Mouse (Mus musculus): ENCODE data around the gene Ms4a12. TPM values are rescaled to one million over a fixed set of nuclear protein-coding genes. Genes with fewer than 3 reads are reported as not detected.
"Not testable (repeated sequence)": the region's sequence is repeated elsewhere in the genome, so short reads cannot be mapped to it uniquely, and the experiment has no call there.

The Ms4a12 gene
- polyA plus RNA-seq (2015; fragmentation: Nextera tagmentation; extraction: Ambion mirVana), result not detected in 2 replicates

- Histone ChIP-seq H3K4me2 (replicated peaks) (no peak within 1 kb of the TSS), H3K4me1 (no peaks in the 10 kb centered on the region), H3K4me3 (no peak within 1 kb of the TSS), H3K9me3 (no peaks in the 10 kb centered on the region), H3K27me3 (no peaks in the 10 kb centered on the region), H3K9ac (replicated peaks) (no peak within 1 kb of the TSS), H3K27ac (replicated peaks) (no peak within 1 kb of the TSS), H3K36me3 (no peaks in the 10 kb centered on the region)
- WGBS, result 82% methylated on average over 5 of the region's 5 CpGs
- ATAC-seq (replicated peaks), result no peak
Observed at GRCm38 (mm10) chr19:11232348-11232747, at the start of gene Ms4a12. Gene Ms4a12 (minus strand): TSS chr19:11232448.

DNA sequence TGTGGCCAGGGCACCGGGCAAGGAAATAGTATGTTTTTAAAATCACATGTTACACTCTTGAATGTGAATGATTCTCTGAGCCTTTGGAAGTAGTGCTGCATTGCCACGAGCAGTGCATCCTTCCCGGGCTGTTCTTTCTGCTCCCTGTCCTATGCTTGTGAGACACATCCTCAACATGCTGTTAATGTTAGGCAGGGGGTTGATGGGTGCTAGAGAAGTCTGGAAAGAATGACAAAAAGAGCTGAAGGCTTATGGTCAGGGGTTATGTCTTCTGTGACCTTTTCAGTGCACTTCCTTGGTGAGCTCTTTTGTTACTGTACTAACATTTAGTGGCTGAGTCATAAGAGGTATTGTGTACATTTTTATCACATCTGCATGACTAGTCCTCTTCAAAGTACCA, 48.0 kb upstream of the Ms4a12 start:
- no peak overlapping the region for H3K4me3 ChIP-seq
- no peaks in the 10 kb centered on the region for H3K27me3 ChIP-seq
- no peaks in the 10 kb centered on the region for H3K36me3 ChIP-seq
- H3K4me1 ChIP-seq, result no peaks in the 10 kb centered on the region
- no peak overlapping the region for H3K27ac ChIP-seq (replicated peaks)
- no peak for ATAC-seq (replicated peaks)
- 91% methylated on average over 3 of the region's 3 CpGs for WGBS
- no peak overlapping the region for H3K4me2 ChIP-seq (replicated peaks)
- H3K9me3 ChIP-seq, result no peaks in the 10 kb centered on the region
- H3K9ac ChIP-seq (replicated peaks), result no peak overlapping the region

DNA sequence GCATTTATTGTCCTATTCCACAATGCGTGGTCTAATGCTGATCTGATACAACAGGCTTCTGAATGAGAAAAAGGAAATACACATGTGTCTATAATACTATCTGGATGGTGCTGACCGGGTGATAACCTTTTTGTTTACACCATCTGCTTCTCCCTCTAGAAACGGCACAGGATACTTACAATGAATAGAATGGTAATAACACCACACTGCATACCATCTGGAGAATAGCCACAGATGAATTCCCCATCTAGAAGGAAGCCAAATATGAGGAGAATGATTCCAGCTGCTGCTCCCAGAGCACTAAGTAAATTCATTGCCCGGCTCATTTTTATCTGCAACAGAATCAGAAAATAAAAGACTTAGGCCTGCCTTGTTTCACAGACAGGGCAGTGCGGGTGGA, 44.2 kb upstream of the Ms4a12 start:
- Histone ChIP-seq H3K27ac (replicated peaks) (no peak overlapping the region), H3K4me3 (no peak overlapping the region), H3K9ac (replicated peaks) (no peak overlapping the region), H3K4me2 (replicated peaks) (no peak overlapping the region), H3K4me1 (no peaks in the 10 kb centered on the region), H3K27me3 (no peaks in the 10 kb centered on the region), H3K36me3 (no peaks in the 10 kb centered on the region), H3K9me3 (no peaks in the 10 kb centered on the region)
- ATAC-seq (replicated peaks), result no peak
- WGBS, result 64% methylated on average over 5 of the region's 5 CpGs

GRCm38 (mm10) chr19:11266956-11267355, 34.7 kb upstream of the Ms4a12 start:
- no peak overlapping the region for H3K27ac ChIP-seq (replicated peaks)
- no peak overlapping the region for H3K4me2 ChIP-seq (replicated peaks)
- ATAC-seq (replicated peaks), result no peak
- no peak overlapping the region for H3K9ac ChIP-seq (replicated peaks)
- H3K36me3 ChIP-seq, result no peaks in the 10 kb centered on the region
- 81% methylated on average over 4 of the region's 4 CpGs for WGBS
- no peaks in the 10 kb centered on the region for H3K4me1 ChIP-seq
- H3K27me3 ChIP-seq, result no peaks in the 10 kb centered on the region
- H3K9me3 ChIP-seq, result no peaks in the 10 kb centered on the region
- no peak overlapping the region for H3K4me3 ChIP-seq

- Histone ChIP-seq H3K9me3 (no peaks in the 10 kb centered on the region), H3K27ac (replicated peaks) (no peak within 1 kb of the TSS), H3K4me2 (replicated peaks) (no peak within 1 kb of the TSS), H3K4me3 (no peak within 1 kb of the TSS), H3K36me3 (no peaks in the 10 kb centered on the region), H3K9ac (replicated peaks) (no peak within 1 kb of the TSS), H3K4me1 (no peaks in the 10 kb centered on the region), H3K27me3 (no peaks in the 10 kb centered on the region)
- 88% methylated on average over 8 of the region's 8 CpGs for WGBS
- no peak for ATAC-seq (replicated peaks)
Observed at GRCm38 (mm10) chr19:11266052-11266845, 34.0 kb upstream of the Ms4a12 start, which contains the start of gene Ms4a1. Gene Ms4a1 (minus strand): TSS chr19:11266241.

DNA sequence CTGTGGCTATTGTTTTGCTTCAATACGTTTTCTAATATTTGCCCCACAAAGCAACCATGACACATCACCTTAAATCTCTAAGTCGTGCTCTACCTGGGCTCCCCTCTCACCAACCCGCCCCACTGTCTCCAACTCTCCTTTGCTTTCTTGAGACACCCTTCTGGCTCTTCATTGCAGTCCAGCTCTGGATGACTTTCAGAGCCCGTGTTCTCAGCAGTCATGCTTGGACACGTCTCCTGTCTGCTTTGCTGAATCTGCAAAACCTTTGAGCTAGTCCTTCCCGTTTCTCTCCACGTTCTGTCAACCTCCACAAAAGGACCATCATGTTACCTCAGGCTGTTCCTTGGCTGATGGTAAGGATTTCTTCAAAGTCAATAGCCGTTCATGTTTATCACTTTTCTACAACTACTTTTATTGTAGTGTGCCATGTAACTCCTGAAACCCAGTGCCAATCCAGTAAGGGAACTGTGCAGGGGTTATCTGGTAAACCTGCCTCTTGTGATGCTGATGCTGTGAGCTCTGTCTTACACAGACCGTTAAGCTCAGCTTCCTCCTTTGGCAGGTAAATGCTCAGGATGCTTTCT, 32.4 kb upstream of the Ms4a12 start:
- Histone ChIP-seq H3K4me3 (no peak overlapping the region), H3K9me3 (no peaks in the 10 kb centered on the region), H3K27me3 (no peaks in the 10 kb centered on the region), H3K36me3 (no peaks in the 10 kb centered on the region), H3K27ac (replicated peaks) (no peak overlapping the region), H3K4me1 (no peaks in the 10 kb centered on the region), H3K9ac (replicated peaks) (no peak overlapping the region), H3K4me2 (replicated peaks) (no peak overlapping the region)
- no peak for ATAC-seq (replicated peaks)
- WGBS, result 86% methylated on average over 9 of the region's 9 CpGs

- WGBS, result 91% methylated on average over 3 of the region's 3 CpGs
- no peaks in the 10 kb centered on the region for H3K27me3 ChIP-seq
- no peak overlapping the region for H3K4me3 ChIP-seq
- no peaks in the 10 kb centered on the region for H3K4me1 ChIP-seq
- no peak for ATAC-seq (replicated peaks)
- H3K9me3 ChIP-seq, result no peaks in the 10 kb centered on the region
- H3K36me3 ChIP-seq, result no peaks in the 10 kb centered on the region
- no peak overlapping the region for H3K9ac ChIP-seq (replicated peaks)
- no peak overlapping the region for H3K4me2 ChIP-seq (replicated peaks)
- H3K27ac ChIP-seq (replicated peaks), result no peak overlapping the region
Observed at GRCm38 (mm10) chr19:11263549-11263948, 31.3 kb upstream of the Ms4a12 start.

DNA sequence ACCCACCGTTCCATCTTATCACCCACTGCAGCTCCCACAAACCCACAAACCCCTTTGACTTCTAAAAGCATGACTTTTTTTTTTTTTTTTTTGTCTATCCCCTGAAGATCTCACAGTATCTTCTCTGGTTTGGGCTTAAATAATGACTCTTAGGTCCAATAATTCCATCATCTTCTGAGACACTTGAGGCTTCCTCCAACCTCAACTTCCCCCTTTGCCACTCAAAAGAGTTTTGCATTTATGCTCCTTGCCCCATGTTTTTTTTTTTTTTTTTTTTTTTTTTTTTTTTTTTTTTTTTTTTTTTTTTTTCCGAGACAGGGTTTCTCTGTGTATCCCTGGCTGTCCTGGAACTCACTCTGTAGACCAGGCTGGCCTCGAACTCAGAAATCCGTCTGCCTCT, 30.7 kb upstream of the Ms4a12 start:
- ATAC-seq (replicated peaks); H3K27me3 ChIP-seq; H3K9ac ChIP-seq (replicated peaks); H3K4me2 ChIP-seq (replicated peaks); H3K9me3 ChIP-seq; H3K4me3 ChIP-seq; H3K27ac ChIP-seq (replicated peaks); H3K36me3 ChIP-seq; H3K4me1 ChIP-seq: not testable (repeated sequence)
- 82% methylated on average over 4 of the region's 4 CpGs for WGBS

DNA sequence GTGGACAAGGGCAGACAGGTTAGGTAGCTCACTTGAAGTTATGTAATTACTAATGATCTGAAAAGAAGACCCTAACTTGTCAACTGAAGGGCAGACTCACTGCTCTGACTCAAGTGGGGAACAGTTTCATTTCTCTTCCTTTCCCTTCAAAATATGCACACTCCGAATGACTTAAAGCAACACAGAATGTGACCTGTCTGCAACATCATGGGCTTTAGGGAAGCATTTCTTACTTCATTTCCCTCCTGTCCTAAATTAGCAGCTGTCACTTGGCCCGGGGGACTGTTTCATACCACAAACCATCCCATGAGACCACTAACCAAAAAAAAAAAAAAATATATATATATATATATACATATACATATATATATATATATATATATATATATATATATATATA, 29.3 kb upstream of the Ms4a12 start:
- no peaks in the 10 kb centered on the region for H3K9me3 ChIP-seq
- ATAC-seq (replicated peaks), result no peak
- no peaks in the 10 kb centered on the region for H3K36me3 ChIP-seq
- H3K4me1 ChIP-seq, result no peaks in the 10 kb centered on the region
- H3K9ac ChIP-seq (replicated peaks), result no peak overlapping the region
- no peak overlapping the region for H3K4me3 ChIP-seq
- 96% methylated on average over 2 of the region's 2 CpGs for WGBS
- H3K4me2 ChIP-seq (replicated peaks), result no peak overlapping the region
- no peaks in the 10 kb centered on the region for H3K27me3 ChIP-seq
- no peak overlapping the region for H3K27ac ChIP-seq (replicated peaks)

DNA sequence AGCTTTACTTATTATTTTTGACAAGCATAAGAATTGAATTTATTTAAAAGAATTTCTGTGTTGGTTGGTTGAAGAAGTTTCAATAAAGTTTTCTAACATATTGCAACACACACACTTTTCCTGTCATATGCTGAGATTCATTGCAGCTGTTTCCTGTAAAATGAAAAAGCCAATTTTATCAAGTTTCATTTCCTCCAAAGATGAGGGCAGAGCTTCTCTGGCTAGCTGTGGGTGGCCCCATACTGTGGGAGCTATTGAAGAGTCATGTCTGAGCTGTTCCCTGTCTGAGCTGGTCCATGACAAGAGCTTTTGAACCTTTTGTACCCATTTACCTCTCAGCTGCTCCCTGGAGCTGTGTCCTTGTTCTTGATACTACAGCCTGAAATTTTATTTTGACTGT, 12.0 kb upstream of the Ms4a12 start:
- Histone ChIP-seq H3K36me3 (no peaks in the 10 kb centered on the region), H3K4me3 (no peak overlapping the region), H3K9ac (replicated peaks) (no peak overlapping the region), H3K27me3 (no peaks in the 10 kb centered on the region), H3K9me3 (no peaks in the 10 kb centered on the region), H3K4me1 (no peaks in the 10 kb centered on the region), H3K27ac (replicated peaks) (no peak overlapping the region), H3K4me2 (replicated peaks) (no peak overlapping the region)
- no peak for ATAC-seq (replicated peaks)

DNA sequence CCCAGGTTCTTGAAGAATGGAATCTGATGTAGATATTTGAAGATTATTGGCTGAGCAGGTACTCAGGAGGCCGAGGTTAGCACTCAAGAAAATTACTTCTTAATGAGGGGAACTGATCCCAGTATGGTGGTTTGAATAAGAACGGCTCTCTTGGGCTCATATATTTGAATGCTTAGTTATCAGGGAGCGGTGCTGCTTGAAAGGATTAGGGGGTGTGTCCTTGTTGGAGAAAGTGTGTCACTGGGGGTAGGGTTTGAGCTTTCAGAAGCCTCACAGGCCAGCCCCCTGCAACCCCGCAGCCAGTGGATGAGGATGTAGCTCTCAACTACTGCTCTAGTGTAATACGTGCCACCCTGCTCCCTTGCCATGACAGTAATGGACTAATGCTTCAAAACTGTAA, 10.3 kb upstream of the Ms4a12 start:
- no peaks in the 10 kb centered on the region for H3K27me3 ChIP-seq
- no peaks in the 10 kb centered on the region for H3K4me1 ChIP-seq
- H3K27ac ChIP-seq (replicated peaks), result no peak overlapping the region
- H3K4me2 ChIP-seq (replicated peaks), result no peak overlapping the region
- ATAC-seq (replicated peaks), result no peak
- WGBS, result 52% methylated on average over 5 of the region's 5 CpGs
- no peak overlapping the region for H3K4me3 ChIP-seq
- no peaks in the 10 kb centered on the region for H3K9me3 ChIP-seq
- H3K36me3 ChIP-seq, result no peaks in the 10 kb centered on the region
- no peak overlapping the region for H3K9ac ChIP-seq (replicated peaks)

GRCm38 (mm10) chr19:11235820-11236219, 3.6 kb upstream of the Ms4a12 start:
- no peaks in the 10 kb centered on the region for H3K27me3 ChIP-seq
- H3K4me1 ChIP-seq, result no peaks in the 10 kb centered on the region
- H3K4me3 ChIP-seq, result no peak overlapping the region
- H3K9ac ChIP-seq (replicated peaks), result no peak overlapping the region
- no peak overlapping the region for H3K4me2 ChIP-seq (replicated peaks)
- H3K27ac ChIP-seq (replicated peaks), result no peak overlapping the region
- H3K9me3 ChIP-seq, result no peaks in the 10 kb centered on the region
- no peaks in the 10 kb centered on the region for H3K36me3 ChIP-seq
- ATAC-seq (replicated peaks), result no peak

Measured in forebrain, embryonic 15.5 days (tissue).